8 mouse cellular contexts compared by ENCODE assay signal in genomic region chr8:18388353-18388752, GRCm38 (mm10).
DNase-seq lines count a peak whose midpoint lies in the region; ATAC-seq and TF ChIP-seq lines count a peak whose summit lies in the region.

No protein-coding gene starts in this region.

- no peaks in the 10 kb centered on the region for H3K36me3 ChIP-seq in testis, adult 2 months (ENCODE audit: control insufficient read depth, insufficient read depth, low read length)
- H3K36me3 ChIP-seq in embryonic facial prominence, embryonic 11.5 days (replicated peaks; ENCODE audit: control insufficient read depth, insufficient read depth, low read depth, low read length), result no peaks in the 10 kb centered on the region
- no peaks in the 10 kb centered on the region for H3K36me3 ChIP-seq in kidney, embryonic 16.5 days (ENCODE audit: insufficient read depth, low read length)
- no peaks in the 10 kb centered on the region for H3K36me3 ChIP-seq in lung, postnatal 0 days (ENCODE audit: insufficient read depth, low read length)

- 8% methylated on average over 5 of the region's 5 CpGs for WGBS in embryonic facial prominence, embryonic 11.5 days
- WGBS in kidney, embryonic 16.5 days, result 7% methylated on average over 5 of the region's 5 CpGs
- WGBS in lung, postnatal 0 days, result 2% methylated on average over 5 of the region's 5 CpGs

- no peak for DNase-seq in testis, postnatal 14 days (ENCODE audit: low spot score)
- DNase-seq in embryonic facial prominence, embryonic 11.5 days (ENCODE audit: low spot score), result peak; percentile 71
- DNase-seq in lung, postnatal 0 days (ENCODE audit: low spot score), result peak; percentile 7
- DNase-seq in right cerebral cortex, postnatal 10 days (ENCODE audit: low spot score in 2 of 2), result peak; percentile 30 to 66
- DNase-seq in urinary bladder, postnatal 10 days (ENCODE audit: low spot score), result no peak

- no peak for TF ChIP-seq EP300 in lung, postnatal 0 days (IDR thresholded peaks at IDR 0.05)

- TF ChIP-seq POLR2A in testis, adult 2 months (IDR thresholded peaks at IDR 0.05; ENCODE audit: control insufficient read depth, low read depth, low read length), result no peak
- no peak for TF ChIP-seq POLR2A in bone marrow macrophage, adult 2 months (IDR thresholded peaks at IDR 0.05; ENCODE audit: borderline replicate concordance, low read depth, low read length)

- no peak overlapping the region for H3K4me2 ChIP-seq in embryonic facial prominence, embryonic 11.5 days (ENCODE audit: low read depth, low read length)
- no peak overlapping the region for H3K4me2 ChIP-seq in kidney, embryonic 16.5 days (replicated peaks; ENCODE audit: low read depth, low read length)
- no peak overlapping the region for H3K4me2 ChIP-seq in lung, postnatal 0 days (replicated peaks; ENCODE audit: low read depth, low read length)

- TF ChIP-seq CTCF in testis, adult 2 months (IDR thresholded peaks at IDR 0.05; ENCODE audit: control insufficient read depth, insufficient read depth, insufficient replicate concordance, low read depth, low read length), result peak; percentile 43; the same call in 1 of the 2 replicates
- TF ChIP-seq CTCF in bone marrow macrophage, adult 2 months (IDR thresholded peaks at IDR 0.05; ENCODE audit: low read depth, low read length), result peak; percentile 20; the same call in 1 of the 2 replicates
- TF ChIP-seq CTCF in lung, postnatal 0 days (IDR thresholded peaks at IDR 0.05), result peak; percentile 57

- H3K27ac ChIP-seq in testis, adult 2 months (ENCODE audit: control insufficient read depth, insufficient read depth, low read depth, low read length), result no peak overlapping the region
- no peak overlapping the region for H3K27ac ChIP-seq in bone marrow macrophage, adult 2 months (ENCODE audit: insufficient read depth, low read depth, low read length)
- no peak overlapping the region for H3K27ac ChIP-seq in embryonic facial prominence, embryonic 11.5 days (replicated peaks; ENCODE audit: low read depth, low read length)
- no peak overlapping the region for H3K27ac ChIP-seq in kidney, embryonic 16.5 days (ENCODE audit: low read length)
- H3K27ac ChIP-seq in lung, postnatal 0 days (ENCODE audit: low read length), result no peak overlapping the region

- peak; percentile 18; the same call in 1 of the 2 replicates for ATAC-seq in embryonic facial prominence, embryonic 11.5 days (replicated peaks; ENCODE audit: insufficient number of reproducible peaks, low FRiP score, low TSS enrichment, low read depth)
- ATAC-seq in kidney, embryonic 16.5 days (ENCODE audit: low FRiP score, low TSS enrichment), result peak; percentile 49; the same call in 1 of the 2 replicates
- ATAC-seq in lung, postnatal 0 days, result no peak

- no peaks in the 10 kb centered on the region for H3K4me1 ChIP-seq in testis, adult 2 months (ENCODE audit: control insufficient read depth, insufficient read depth, low read length)
- no peaks in the 10 kb centered on the region for H3K4me1 ChIP-seq in bone marrow macrophage, adult 2 months (ENCODE audit: control insufficient read depth, insufficient read depth, low read length)
- H3K4me1 ChIP-seq in embryonic facial prominence, embryonic 11.5 days (ENCODE audit: control insufficient read depth, insufficient read depth, low read length), result no peaks in the 10 kb centered on the region
- H3K4me1 ChIP-seq in kidney, embryonic 16.5 days (ENCODE audit: insufficient read depth, low read length), result no peaks in the 10 kb centered on the region
- H3K4me1 ChIP-seq in lung, postnatal 0 days (ENCODE audit: insufficient read depth, low read depth, low read length), result no peaks in the 10 kb centered on the region

- H3K27me3 ChIP-seq in testis, adult 2 months (ENCODE audit: control insufficient read depth, insufficient read depth, low read length), result no peaks in the 10 kb centered on the region
- H3K27me3 ChIP-seq in embryonic facial prominence, embryonic 11.5 days (ENCODE audit: control insufficient read depth, insufficient read depth, low read length), result no peaks in the 10 kb centered on the region
- no peaks in the 10 kb centered on the region for H3K27me3 ChIP-seq in kidney, embryonic 16.5 days (ENCODE audit: insufficient read depth, low read length)
- H3K27me3 ChIP-seq in lung, postnatal 0 days (replicated peaks; ENCODE audit: insufficient read depth, low read length), result no peaks in the 10 kb centered on the region

- H3K9ac ChIP-seq in embryonic facial prominence, embryonic 11.5 days (replicated peaks; ENCODE audit: low read length), result no peak overlapping the region
- H3K9ac ChIP-seq in kidney, embryonic 16.5 days (replicated peaks; ENCODE audit: low read length), result no peak overlapping the region
- no peak overlapping the region for H3K9ac ChIP-seq in lung, postnatal 0 days (replicated peaks; ENCODE audit: low read depth)

- no peak overlapping the region for H3K4me3 ChIP-seq in testis, adult 2 months (ENCODE audit: control insufficient read depth, low read depth, low read length)
- no peak overlapping the region for H3K4me3 ChIP-seq in bone marrow macrophage, adult 2 months (ENCODE audit: insufficient read depth, low read length)
- no peak overlapping the region for H3K4me3 ChIP-seq in embryonic facial prominence, embryonic 11.5 days (ENCODE audit: low read depth, low read length)
- no peak overlapping the region for H3K4me3 ChIP-seq in kidney, embryonic 16.5 days (ENCODE audit: low read length)
- H3K4me3 ChIP-seq in lung, postnatal 0 days (ENCODE audit: low read depth, low read length), result no peak overlapping the region

- H3K9me3 ChIP-seq in embryonic facial prominence, embryonic 11.5 days (replicated peaks; ENCODE audit: control insufficient read depth, low read length), result no peaks in the 10 kb centered on the region
- no peaks in the 10 kb centered on the region for H3K9me3 ChIP-seq in kidney, embryonic 16.5 days (ENCODE audit: low read length)
- H3K9me3 ChIP-seq in lung, postnatal 0 days (ENCODE audit: low read length), result no peaks in the 10 kb centered on the region

Comparison
In these comparisons a context has a peak if more than half of its experiments do, and no peak if none do; other contexts are left out.
1. DNase-seq: peak in embryonic facial prominence, embryonic 11.5 days (single experiment), lung, postnatal 0 days (single experiment) and right cerebral cortex, postnatal 10 days (2 of 2); none in testis, postnatal 14 days (single experiment) and urinary bladder, postnatal 10 days (single experiment).
2. Peak in every context shown above with its lines, with median percentiles within 50 percentile points of each other: CTCF ChIP-seq.